Mouse (Mus musculus) gastrocnemius, adult 8-10 months (tissue): ENCODE results near the gene 9130019O22Rik. TPM values are rescaled to one million over a fixed set of nuclear protein-coding genes. Genes with fewer than 3 reads are reported as not detected.
"Not testable (repeated sequence)": the region's sequence is repeated elsewhere in the genome, so short reads cannot be mapped to it uniquely, and the experiment has no call there.

Experiments
- DNase-seq, 2 experiments: peaks; one replicate each; pipeline ENCODE4 v3.0.0; 2022; ENCODE audit warnings: low spot score in 2 of 2
- total RNA-seq, 4 experiments: library from RNA; stranded (reverse); gene quantifications; 2 replicates each; pipeline ENCODE4 v1.2.4; 2022

9130019O22Rik gene
- total RNA-seq, 4 experiments from 2014 or later: 1.5 to 2.5 (median 2.1) TPM

- DNase-seq: no peak
These were observed 8.6 kb downstream of the 9130019O22Rik start for GRCm38 (mm10) chr7:127378310-127378921.

- peak; percentile 93 for DNase-seq
These were observed 11.4 kb downstream of the 9130019O22Rik start, which contains the start of gene Zfp747 for GRCm38 (mm10) chr7:127375271-127376245. Zfp747 (minus strand) TSS chr7:127376050.

- not testable (repeated sequence) for DNase-seq
These were observed 15.1 kb downstream of the 9130019O22Rik start for GRCm38 (mm10) chr7:127371870-127372269.

- no peak for DNase-seq
These were observed 15.8 kb downstream of the 9130019O22Rik start for GRCm38 (mm10) chr7:127371213-127371612.

- no peak for DNase-seq
These were observed 20.7 kb downstream of the 9130019O22Rik start for GRCm38 (mm10) chr7:127366249-127366648.

GRCm38 (mm10) chr7:127364166-127364565 lies 22.8 kb downstream of the 9130019O22Rik start:
- no peak for DNase-seq

- DNase-seq: no peak
These were observed 23.5 kb downstream of the 9130019O22Rik start for GRCm38 (mm10) chr7:127363475-127363921.

- DNase-seq: not testable (repeated sequence)
These were observed 24.5 kb downstream of the 9130019O22Rik start for GRCm38 (mm10) chr7:127362418-127362817.

- no peak for DNase-seq
These were observed 25.5 kb downstream of the 9130019O22Rik start for GRCm38 (mm10) chr7:127361449-127361848.

- DNase-seq: no peak
These were observed 26.7 kb downstream of the 9130019O22Rik start for GRCm38 (mm10) chr7:127360265-127360664.

GRCm38 (mm10) chr7:127358472-127358871 lies 28.5 kb downstream of the 9130019O22Rik start:
- no peak for DNase-seq

GRCm38 (mm10) chr7:127357871-127358270 lies 29.1 kb downstream of the 9130019O22Rik start:
- DNase-seq: no peak

GRCm38 (mm10) chr7:127355796-127356195 lies 31.2 kb downstream of the 9130019O22Rik start:
- DNase-seq: no peak

GRCm38 (mm10) chr7:127351230-127352004 lies 35.5 kb downstream of the 9130019O22Rik start:
- no peak for DNase-seq

GRCm38 (mm10) chr7:127346676-127347075 lies 40.3 kb downstream of the 9130019O22Rik start:
- DNase-seq: no peak

- peak; percentile 90 to 92 for DNase-seq
These were observed 41.2 kb downstream of the 9130019O22Rik start, which contains the start of gene Zfp768 for GRCm38 (mm10) chr7:127345512-127346325. Zfp768 (minus strand) TSS chr7:127345589.

GRCm38 (mm10) chr7:127345092-127345491 lies 41.9 kb downstream of the 9130019O22Rik start:
- peak in 1 of 2 experiments; percentile 60 for DNase-seq

GRCm38 (mm10) chr7:127344371-127344770 lies 42.6 kb downstream of the 9130019O22Rik start:
- no peak for DNase-seq

- DNase-seq: no peak
These were observed 43.5 kb downstream of the 9130019O22Rik start for GRCm38 (mm10) chr7:127343351-127344019.

- no peak for DNase-seq
These were observed 44.1 kb downstream of the 9130019O22Rik start for GRCm38 (mm10) chr7:127342888-127343287.
